Mouse (Mus musculus) E14TG2a.4 (cell line): Measurements from ENCODE around the gene Gm48551.

ENCODE experiments used
- CTCF ChIP-seq: conservative IDR thresholded peaks from 2 replicates; pipeline ENCODE4 v1.5.1; 2014; ENCODE audit warnings: low read length
- NANOG ChIP-seq: IDR thresholded peaks from 2 replicates; pipeline ENCODE4 v1.6.1; 2014; ENCODE audit warnings: borderline replicate concordance, low read length, mixed read lengths

- no peak for TF ChIP-seq CTCF
- TF ChIP-seq NANOG = no peak
Observed at GRCm38 (mm10) chr10:81429092-81429491, 44.8 kb downstream of the Gm48551 start.
